Mouse (Mus musculus): ENCODE results near the gene Ankrd50. TPM values are rescaled to one million over a fixed set of nuclear protein-coding genes. Genes with fewer than 3 reads are reported as not detected.

Gene Ankrd50
- polyA plus RNA-seq, 1 experiment from 2014 or later = 42.0 TPM

- 92% methylated on average over 2 of the region's 2 CpGs for WGBS
- Histone ChIP-seq H3K4me3 (no peak overlapping the region), H3K36me3 (no peaks in the 10 kb centered on the region), H3K27me3 (replicated peaks) (no peaks in the 10 kb centered on the region), H3K9ac (no peak overlapping the region), H3K4me2 (replicated peaks) (no peak overlapping the region), H3K9me3 (no peaks in the 10 kb centered on the region), H3K4me1 (no peaks in the 10 kb centered on the region), H3K27ac (no peak overlapping the region)
- ATAC-seq (ENCODE audit: low FRiP score, low read depth) = no peak
These were observed 6.1 kb upstream of the Ankrd50 start for GRCm38 (mm10) chr3:38490720-38491119.

DNA sequence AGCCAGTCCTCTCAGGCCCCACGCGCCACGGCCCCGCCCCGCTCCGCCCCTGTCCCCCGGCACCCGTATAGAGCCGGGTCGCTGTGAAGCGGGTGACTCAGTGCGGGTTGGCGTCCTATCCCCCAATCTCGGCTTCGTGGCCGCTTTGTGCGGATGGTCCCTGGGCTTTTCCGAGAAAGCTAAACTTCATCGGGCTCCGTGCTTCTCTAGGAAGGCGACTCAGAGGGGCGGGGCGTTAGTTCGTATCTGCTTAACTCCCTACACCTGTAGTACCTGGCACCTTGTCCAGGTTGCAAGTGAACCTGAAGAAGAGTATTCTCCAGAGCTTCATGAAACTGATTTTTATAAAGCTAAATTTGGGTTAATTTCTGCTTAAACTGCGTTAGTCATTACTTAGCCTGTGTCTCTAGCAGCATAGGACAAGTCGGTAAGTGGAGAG lies 482 bp upstream of the Ankrd50 start:
- H3K36me3 ChIP-seq = 0 out of 2 replicates have a peak, but pooled peaks cover 2% of the 10 kb centered on the region
- H3K27me3 ChIP-seq (replicated peaks) = no peaks in the 10 kb centered on the region
- no peaks in the 10 kb centered on the region for H3K9me3 ChIP-seq
- H3K9ac ChIP-seq = peak overlapping the region; percentile 17; the same call in 1 of the 2 replicates
- H3K4me3 ChIP-seq = peak overlapping the region; percentile 94
- H3K4me1 ChIP-seq = peaks cover 32% of the 10 kb centered on the region
- H3K27ac ChIP-seq = no peak overlapping the region
- ATAC-seq (ENCODE audit: low FRiP score, low read depth) = peak; percentile 97
- 1% methylated on average over 26 of the region's 26 CpGs for WGBS
- peak overlapping the region; percentile 96 for H3K4me2 ChIP-seq (replicated peaks)

GRCm38 (mm10) chr3:38483551-38483950 lies 1.1 kb downstream of the Ankrd50 start:
- WGBS = 22% methylated on average over 10 of the region's 10 CpGs
- peaks cover 43% of the 10 kb centered on the region for H3K4me1 ChIP-seq
- peak overlapping the region; percentile 96 for H3K9ac ChIP-seq
- no peaks in the 10 kb centered on the region for H3K9me3 ChIP-seq
- H3K27ac ChIP-seq = peak overlapping the region; percentile 7; the same call in 1 of the 2 replicates
- H3K4me3 ChIP-seq = peak overlapping the region; percentile 94
- peak overlapping the region; percentile 96 for H3K4me2 ChIP-seq (replicated peaks)
- ATAC-seq (ENCODE audit: low FRiP score, low read depth) = no peak
- H3K36me3 ChIP-seq = peaks cover 7% of the 10 kb centered on the region; the same call in 1 of the 2 replicates
- no peaks in the 10 kb centered on the region for H3K27me3 ChIP-seq (replicated peaks)

GRCm38 (mm10) chr3:38482749-38483148 lies 1.9 kb downstream of the Ankrd50 start:
- Histone ChIP-seq H3K27ac (no peak overlapping the region), H3K4me3 (peak overlapping the region; percentile 94), H3K9ac (peak overlapping the region; percentile 96), H3K4me2 (replicated peaks) (peak overlapping the region; percentile 96), H3K9me3 (no peaks in the 10 kb centered on the region), H3K27me3 (replicated peaks) (no peaks in the 10 kb centered on the region), H3K4me1 (peaks cover 51% of the 10 kb centered on the region), H3K36me3 (peaks cover 14% of the 10 kb centered on the region; the same call in 1 of the 2 replicates)
- ATAC-seq (ENCODE audit: low FRiP score, low read depth) = no peak
- 35% methylated on average over 11 of the region's 11 CpGs for WGBS

DNA sequence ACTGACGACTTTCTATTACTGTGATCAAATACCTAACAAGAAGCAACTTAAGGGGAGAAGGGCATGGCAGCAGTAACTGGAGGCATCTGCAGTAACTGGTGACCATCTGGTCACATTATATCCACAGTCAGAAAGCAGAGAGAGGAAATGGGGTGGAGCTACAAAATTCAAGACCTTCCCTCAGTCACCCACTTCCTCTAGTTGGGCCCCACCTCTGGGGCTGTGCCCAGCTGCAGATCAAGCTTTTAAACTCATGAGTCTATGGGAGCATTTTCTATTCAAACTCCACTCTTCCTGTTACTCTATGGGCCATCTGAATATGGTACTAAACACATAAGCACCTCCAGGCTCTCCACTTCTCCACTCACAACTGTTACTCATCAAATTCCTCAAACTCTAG lies 3.5 kb downstream of the Ankrd50 start:
- Histone ChIP-seq H3K27me3 (replicated peaks) (no peaks in the 10 kb centered on the region), H3K9me3 (no peaks in the 10 kb centered on the region), H3K4me2 (replicated peaks) (peak overlapping the region; percentile 96), H3K4me1 (peaks cover 57% of the 10 kb centered on the region), H3K36me3 (peaks cover 18% of the 10 kb centered on the region; the same call in 1 of the 2 replicates), H3K9ac (no peak overlapping the region), H3K4me3 (peak overlapping the region; percentile 20; the same call in 1 of the 2 replicates), H3K27ac (no peak overlapping the region)
- no peak for ATAC-seq (ENCODE audit: low FRiP score, low read depth)
- WGBS = 58% methylated on average over 1 of the region's 1 CpGs

- WGBS = 77% methylated on average over 1 of the region's 1 CpGs
- no peaks in the 10 kb centered on the region for H3K9me3 ChIP-seq
- no peak overlapping the region for H3K4me3 ChIP-seq
- peaks cover 77% of the 10 kb centered on the region for H3K4me1 ChIP-seq
- H3K9ac ChIP-seq = no peak overlapping the region
- H3K4me2 ChIP-seq (replicated peaks) = 0 out of 2 replicates have a peak overlapping the region, but pooled peaks have one; percentile 25
- H3K27ac ChIP-seq = no peak overlapping the region
- no peak for ATAC-seq (ENCODE audit: low FRiP score, low read depth)
- no peaks in the 10 kb centered on the region for H3K27me3 ChIP-seq (replicated peaks)
- H3K36me3 ChIP-seq = peaks cover 23% of the 10 kb centered on the region; the same call in 1 of the 2 replicates
These were observed 6.7 kb downstream of the Ankrd50 start for GRCm38 (mm10) chr3:38477936-38478335.

GRCm38 (mm10) chr3:38475587-38475986 lies 9.1 kb downstream of the Ankrd50 start:
- Histone ChIP-seq H3K36me3 (peaks cover 21% of the 10 kb centered on the region; the same call in 1 of the 2 replicates), H3K27me3 (replicated peaks) (no peaks in the 10 kb centered on the region), H3K9me3 (no peaks in the 10 kb centered on the region), H3K4me1 (peaks cover 56% of the 10 kb centered on the region), H3K9ac (no peak overlapping the region), H3K4me3 (no peak overlapping the region), H3K27ac (no peak overlapping the region), H3K4me2 (replicated peaks) (no peak overlapping the region)
- ATAC-seq (ENCODE audit: low FRiP score, low read depth) = no peak
- WGBS = 71% methylated on average over 6 of the region's 6 CpGs

DNA sequence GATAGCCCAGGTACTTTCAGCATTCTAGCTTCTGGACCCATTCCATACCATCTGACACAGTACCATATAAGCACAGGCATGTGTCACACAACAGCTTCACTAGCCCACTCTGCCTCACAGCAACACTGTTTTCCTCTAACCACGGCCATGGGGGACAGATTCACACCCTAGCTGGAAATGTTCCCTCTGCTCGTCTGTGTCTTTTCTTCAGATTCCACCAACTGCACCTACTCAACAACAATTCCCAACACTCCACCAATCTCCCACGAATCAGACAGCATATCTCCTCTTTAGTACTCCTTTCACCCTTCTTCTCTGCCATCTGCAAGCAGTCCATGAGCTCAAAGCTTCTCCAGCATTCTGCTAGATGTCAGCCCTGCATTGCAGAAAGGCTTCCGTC lies 11.5 kb downstream of the Ankrd50 start:
- Histone ChIP-seq H3K4me1 (peaks cover 40% of the 10 kb centered on the region), H3K4me3 (no peak overlapping the region), H3K9me3 (no peaks in the 10 kb centered on the region), H3K4me2 (replicated peaks) (no peak overlapping the region), H3K27ac (no peak overlapping the region), H3K9ac (no peak overlapping the region), H3K36me3 (peaks cover 12% of the 10 kb centered on the region; the same call in 1 of the 2 replicates), H3K27me3 (replicated peaks) (no peaks in the 10 kb centered on the region)
- ATAC-seq (ENCODE audit: low FRiP score, low read depth) = no peak
- 89% methylated on average over 4 of the region's 4 CpGs for WGBS

- H3K9ac ChIP-seq = no peak overlapping the region
- no peak overlapping the region for H3K4me2 ChIP-seq (replicated peaks)
- H3K9me3 ChIP-seq = no peaks in the 10 kb centered on the region
- no peak overlapping the region for H3K27ac ChIP-seq
- H3K27me3 ChIP-seq (replicated peaks) = no peaks in the 10 kb centered on the region
- no peak overlapping the region for H3K4me3 ChIP-seq
- 0 out of 2 replicates have a peak, but pooled peaks cover 12% of the 10 kb centered on the region for H3K36me3 ChIP-seq
- peaks cover 40% of the 10 kb centered on the region for H3K4me1 ChIP-seq
- ATAC-seq (ENCODE audit: low FRiP score, low read depth) = no peak
These were observed 13.1 kb downstream of the Ankrd50 start for GRCm38 (mm10) chr3:38471516-38471915.

DNA sequence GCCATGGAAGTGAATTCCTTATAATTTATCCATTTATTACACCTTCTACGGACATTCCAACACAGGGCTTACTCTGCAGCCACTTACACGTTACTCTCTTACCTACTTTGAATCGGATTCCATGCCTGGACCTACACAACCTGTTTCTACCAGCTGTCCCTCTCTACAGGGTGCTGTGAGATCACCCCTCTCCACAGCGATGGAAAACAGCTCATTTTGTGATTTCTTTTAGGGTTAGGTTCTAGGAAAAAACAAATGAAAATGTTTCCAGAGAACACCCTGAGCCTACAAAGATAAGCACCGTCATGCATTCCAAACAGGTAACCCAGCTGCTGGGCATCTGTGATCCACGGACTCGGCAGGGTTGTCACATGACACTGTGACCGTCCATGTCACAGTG lies 16.5 kb downstream of the Ankrd50 start:
- H3K4me2 ChIP-seq (replicated peaks) = no peak overlapping the region
- H3K27me3 ChIP-seq (replicated peaks) = no peaks in the 10 kb centered on the region
- WGBS = 92% methylated on average over 8 of the region's 8 CpGs
- H3K4me1 ChIP-seq = peaks cover 10% of the 10 kb centered on the region; the same call in 1 of the 2 replicates
- no peaks in the 10 kb centered on the region for H3K9me3 ChIP-seq
- no peak for ATAC-seq (ENCODE audit: low FRiP score, low read depth)
- H3K4me3 ChIP-seq = no peak overlapping the region
- H3K27ac ChIP-seq = no peak overlapping the region
- peaks cover 14% of the 10 kb centered on the region; the same call in 1 of the 2 replicates for H3K36me3 ChIP-seq
- no peak overlapping the region for H3K9ac ChIP-seq

- no peak overlapping the region for H3K9ac ChIP-seq
- H3K27ac ChIP-seq = no peak overlapping the region
- H3K4me2 ChIP-seq (replicated peaks) = no peak overlapping the region
- H3K4me3 ChIP-seq = no peak overlapping the region
- no peaks in the 10 kb centered on the region for H3K9me3 ChIP-seq
- peaks cover 25% of the 10 kb centered on the region for H3K36me3 ChIP-seq
- WGBS = 86% methylated on average over 8 of the region's 8 CpGs
- no peak for ATAC-seq (ENCODE audit: low FRiP score, low read depth)
- H3K27me3 ChIP-seq (replicated peaks) = no peaks in the 10 kb centered on the region
- peaks cover 9% of the 10 kb centered on the region; the same call in 1 of the 2 replicates for H3K4me1 ChIP-seq
These were observed 17.7 kb downstream of the Ankrd50 start for GRCm38 (mm10) chr3:38466880-38467405.

DNA sequence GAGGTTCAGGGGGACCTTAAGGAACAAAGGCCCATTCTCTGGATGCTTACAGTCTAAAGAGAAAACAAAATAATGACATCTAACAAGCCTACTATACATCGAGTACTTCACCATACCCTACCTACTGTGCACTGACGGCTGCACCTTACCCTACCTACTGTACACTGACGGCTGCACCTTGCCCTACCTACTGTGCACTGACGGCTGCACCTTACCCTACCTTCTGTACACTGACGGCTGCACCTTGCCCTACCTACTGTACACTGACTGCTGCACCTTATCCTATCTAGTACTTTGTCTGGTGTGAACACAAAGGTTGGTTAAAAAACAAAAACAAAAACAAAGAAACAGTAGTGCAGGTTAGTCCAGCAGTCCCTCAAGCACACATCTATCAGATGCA lies 18.5 kb downstream of the Ankrd50 start:
- 93% methylated on average over 5 of the region's 5 CpGs for WGBS
- no peaks in the 10 kb centered on the region for H3K9me3 ChIP-seq
- H3K4me1 ChIP-seq = peaks cover 9% of the 10 kb centered on the region; the same call in 1 of the 2 replicates
- H3K27me3 ChIP-seq (replicated peaks) = no peaks in the 10 kb centered on the region
- H3K4me2 ChIP-seq (replicated peaks) = no peak overlapping the region
- no peak overlapping the region for H3K9ac ChIP-seq
- H3K36me3 ChIP-seq = peaks cover 33% of the 10 kb centered on the region
- H3K27ac ChIP-seq = no peak overlapping the region
- no peak overlapping the region for H3K4me3 ChIP-seq
- ATAC-seq (ENCODE audit: low FRiP score, low read depth) = no peak

DNA sequence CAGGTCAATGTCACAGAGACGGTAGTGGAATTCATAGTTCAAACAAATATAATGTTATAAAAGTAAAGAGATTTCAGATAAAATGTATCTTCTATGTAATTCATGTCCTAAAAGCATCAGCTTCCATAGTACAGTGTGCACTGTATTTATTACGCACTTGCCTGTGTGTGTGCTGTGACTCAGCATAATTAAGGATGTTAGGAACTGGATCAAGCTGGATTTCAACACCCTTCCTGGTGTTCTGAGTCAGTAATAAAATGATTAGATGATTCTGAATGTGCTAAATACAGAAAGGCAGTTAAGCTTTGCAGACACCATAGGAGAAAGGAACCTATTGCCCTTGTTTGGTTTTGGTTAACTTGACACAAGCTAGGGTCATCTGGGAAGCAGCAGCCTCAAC lies 21.5 kb downstream of the Ankrd50 start:
- Histone ChIP-seq H3K9me3 (no peaks in the 10 kb centered on the region), H3K4me3 (no peak overlapping the region), H3K36me3 (peaks cover 54% of the 10 kb centered on the region), H3K4me2 (replicated peaks) (no peak overlapping the region), H3K27ac (no peak overlapping the region), H3K27me3 (replicated peaks) (no peaks in the 10 kb centered on the region), H3K4me1 (peaks cover 13% of the 10 kb centered on the region; the same call in 1 of the 2 replicates), H3K9ac (no peak overlapping the region)
- no peak for ATAC-seq (ENCODE audit: low FRiP score, low read depth)
- WGBS = 98% methylated on average over 2 of the region's 2 CpGs
